Mouse (Mus musculus): ENCODE measurements at regions not wholly inside any gene's neighbourhood (a gene's known extent, or its start where the extent isn't known, plus 50 kb on each side); places are given as distances from the start of the nearest gene placed in this dataset.

GRCm38 (mm10) chr9:52761257-52761656 lies 81.7 kb upstream of the AI593442 start:
- no peak for TF ChIP-seq CTCF (conservative IDR thresholded peaks at IDR 0.05; ENCODE audit: insufficient read depth, insufficient read length, low read depth, low read length)
- no peak for TF ChIP-seq POLR2A (IDR thresholded peaks at IDR 0.05; ENCODE audit: low read depth, low read length)
